Mouse (Mus musculus) G1E-ER4 (cell line): Measurements from ENCODE around the gene Vmn1r234. TPM values are rescaled to one million over a fixed set of nuclear protein-coding genes. Genes with fewer than 3 reads are reported as not detected.

Source experiments
- GATA1 ChIP-seq: IDR thresholded peaks from one replicate; pipeline ENCODE4 v1.8.0; 2012; ENCODE audit warnings: low read length, inconsistent platforms
- polyA plus RNA-seq: library from polyadenylated mRNA; stranded (reverse); fragments of >175 nt; gene quantifications from 2 replicates; pipeline ENCODE4 v1.2.3, GENCODE M21; 2012

The Vmn1r234 gene
- not detected in 2 replicates for polyA plus RNA-seq

GRCm38 (mm10) chr17:21225787-21226186, at the start of gene Vmn1r234:
TSS of gene Vmn1r234 (plus strand) at chr17:21226087.
- no peak for TF ChIP-seq GATA1

GRCm38 (mm10) chr17:21231654-21232053, 5.8 kb downstream of the Vmn1r234 start:
- TF ChIP-seq GATA1: no peak

- TF ChIP-seq GATA1: no peak
Measured at GRCm38 (mm10) chr17:21256111-21256510, 30.2 kb downstream of the Vmn1r234 start, which contains the start of gene Vmn1r235. TSS of gene Vmn1r235 (plus strand) at chr17:21256411.

GRCm38 (mm10) chr17:21272103-21272502, 46.2 kb downstream of the Vmn1r234 start:
- no peak for TF ChIP-seq GATA1

- TF ChIP-seq GATA1: no peak
Measured at GRCm38 (mm10) chr17:21282642-21283041, 56.8 kb downstream of the Vmn1r234 start, which contains the start of gene Vmn1r236. TSS of gene Vmn1r236 (plus strand) at chr17:21282942.

GRCm38 (mm10) chr17:21284395-21284794, 58.5 kb downstream of the Vmn1r234 start:
- no peak for TF ChIP-seq GATA1

Other genes with a start within 250 kb of the Vmn1r234 start
- gene Vmn1r233, start 229.6 kb upstream of the Vmn1r234 start, polyA plus RNA-seq: not detected in 2 replicates
- 0.78 and 0.97 TPM in 2 replicates for gene Zfp160, start 217.2 kb upstream of the Vmn1r234 start, polyA plus RNA-seq
- not detected in 2 replicates for gene Vmn1r235, start 30.3 kb downstream of the Vmn1r234 start, polyA plus RNA-seq
- not detected in 2 replicates for gene Vmn1r236, start 56.9 kb downstream of the Vmn1r234 start, polyA plus RNA-seq
- not detected in 2 replicates for gene Vmn1r237, start 85.8 kb downstream of the Vmn1r234 start, polyA plus RNA-seq
- gene Zfp677, start 157.7 kb downstream of the Vmn1r234 start, polyA plus RNA-seq: not detected in 2 replicates
- gene Zfp54, start 197.1 kb downstream of the Vmn1r234 start, polyA plus RNA-seq: 0.13 and 0.31 TPM in 2 replicates
- 0.25 and 0.39 TPM in 2 replicates for gene Zfp51, start 224.3 kb downstream of the Vmn1r234 start, polyA plus RNA-seq